Mouse (Mus musculus): Measurements from ENCODE around the gene Wdr27. TPM values are rescaled to one million over a fixed set of nuclear protein-coding genes. Genes with fewer than 3 reads are reported as not detected.

Gene Wdr27
- polyA plus RNA-seq, 1 experiment from 2014 or later, result 2.0 TPM

- Histone ChIP-seq H3K27me3 (replicated peaks; ENCODE audit: control insufficient read depth, insufficient read depth, low read length) (no peaks in the 10 kb centered on the region), H3K4me3 (ENCODE audit: low read depth, low read length) (no peak overlapping the region), H3K36me3 (ENCODE audit: control insufficient read depth, insufficient read depth, low read length) (no peaks in the 10 kb centered on the region), H3K27ac (ENCODE audit: low read depth, low read length) (no peak overlapping the region), H3K4me1 (replicated peaks; ENCODE audit: control insufficient read depth, insufficient read depth, low read length) (no peaks in the 10 kb centered on the region), H3K9ac (ENCODE audit: low read depth, low read length) (no peak overlapping the region), H3K4me2 (no peak overlapping the region), H3K9me3 (ENCODE audit: control insufficient read depth, low read length) (no peaks in the 10 kb centered on the region)
- DNase-seq (ENCODE audit: low spot score) (no peak), ATAC-seq (replicated peaks; ENCODE audit: low FRiP score) (no peak)
- 71% methylated on average over 5 of the region's 5 CpGs for WGBS
Observed at GRCm38 (mm10) chr17:14824938-14825337, 118.0 kb downstream of the Wdr27 start.

GRCm38 (mm10) chr17:14817975-14818374 is 125.0 kb downstream of the Wdr27 start:
- Histone ChIP-seq H3K4me1 (replicated peaks; ENCODE audit: control insufficient read depth, insufficient read depth, low read length) (no peaks in the 10 kb centered on the region), H3K9ac (ENCODE audit: low read depth, low read length) (no peak overlapping the region), H3K4me2 (no peak overlapping the region), H3K9me3 (ENCODE audit: control insufficient read depth, low read length) (no peaks in the 10 kb centered on the region), H3K36me3 (ENCODE audit: control insufficient read depth, insufficient read depth, low read length) (no peaks in the 10 kb centered on the region), H3K27me3 (replicated peaks; ENCODE audit: control insufficient read depth, insufficient read depth, low read length) (no peaks in the 10 kb centered on the region), H3K4me3 (ENCODE audit: low read depth, low read length) (no peak overlapping the region), H3K27ac (ENCODE audit: low read depth, low read length) (no peak overlapping the region)
- DNase-seq (ENCODE audit: low spot score) (no peak), ATAC-seq (replicated peaks; ENCODE audit: low FRiP score) (no peak)
- 63% methylated on average over 2 of the region's 2 CpGs for WGBS

GRCm38 (mm10) chr17:14816107-14816506 is 126.9 kb downstream of the Wdr27 start:
- ATAC-seq (replicated peaks; ENCODE audit: low FRiP score), result no peak
- WGBS, result 72% methylated on average over 3 of the region's 3 CpGs
- no peak overlapping the region for H3K9ac ChIP-seq (ENCODE audit: low read depth, low read length)

GRCm38 (mm10) chr17:14815304-14815703 is 127.7 kb downstream of the Wdr27 start:
- H3K36me3 ChIP-seq (ENCODE audit: control insufficient read depth, insufficient read depth, low read length), result no peaks in the 10 kb centered on the region
- no peak overlapping the region for H3K27ac ChIP-seq (ENCODE audit: low read depth, low read length)
- DNase-seq (ENCODE audit: low spot score) (no peak), ATAC-seq (replicated peaks; ENCODE audit: low FRiP score) (no peak)
- WGBS, result 64% methylated on average over 5 of the region's 5 CpGs
- H3K4me3 ChIP-seq (ENCODE audit: low read depth, low read length), result no peak overlapping the region
- no peaks in the 10 kb centered on the region for H3K9me3 ChIP-seq (ENCODE audit: control insufficient read depth, low read length)
- H3K27me3 ChIP-seq (replicated peaks; ENCODE audit: control insufficient read depth, insufficient read depth, low read length), result no peaks in the 10 kb centered on the region
- H3K4me2 ChIP-seq, result no peak overlapping the region
- H3K9ac ChIP-seq (ENCODE audit: low read depth, low read length), result no peak overlapping the region
- no peaks in the 10 kb centered on the region for H3K4me1 ChIP-seq (replicated peaks; ENCODE audit: control insufficient read depth, insufficient read depth, low read length)

More at GRCm38 (mm10) chr17:14816107-14816506, 126.9 kb downstream of the Wdr27 start:
- H3K4me1 ChIP-seq (replicated peaks; ENCODE audit: control insufficient read depth, insufficient read depth, low read length), result no peaks in the 10 kb centered on the region
- no peaks in the 10 kb centered on the region for H3K36me3 ChIP-seq (ENCODE audit: control insufficient read depth, insufficient read depth, low read length)
- no peak overlapping the region for H3K27ac ChIP-seq (ENCODE audit: low read depth, low read length)
- H3K4me3 ChIP-seq (ENCODE audit: low read depth, low read length), result no peak overlapping the region
- no peaks in the 10 kb centered on the region for H3K27me3 ChIP-seq (replicated peaks; ENCODE audit: control insufficient read depth, insufficient read depth, low read length)
- H3K9me3 ChIP-seq (ENCODE audit: control insufficient read depth, low read length), result no peaks in the 10 kb centered on the region
- H3K4me2 ChIP-seq, result no peak overlapping the region
- no peak for DNase-seq (ENCODE audit: low spot score)

GRCm38 (mm10) chr17:14812631-14813030 is 130.3 kb downstream of the Wdr27 start:
- ATAC-seq (replicated peaks; ENCODE audit: low FRiP score) (no peak), DNase-seq (ENCODE audit: low spot score) (no peak)
- Histone ChIP-seq H3K9ac (ENCODE audit: low read depth, low read length) (no peak overlapping the region), H3K4me3 (ENCODE audit: low read depth, low read length) (no peak overlapping the region), H3K9me3 (ENCODE audit: control insufficient read depth, low read length) (no peaks in the 10 kb centered on the region), H3K36me3 (ENCODE audit: control insufficient read depth, insufficient read depth, low read length) (no peaks in the 10 kb centered on the region), H3K27me3 (replicated peaks; ENCODE audit: control insufficient read depth, insufficient read depth, low read length) (no peaks in the 10 kb centered on the region), H3K27ac (ENCODE audit: low read depth, low read length) (no peak overlapping the region), H3K4me1 (replicated peaks; ENCODE audit: control insufficient read depth, insufficient read depth, low read length) (no peaks in the 10 kb centered on the region), H3K4me2 (no peak overlapping the region)
- 77% methylated on average over 6 of the region's 6 CpGs for WGBS

- Histone ChIP-seq H3K4me1 (replicated peaks; ENCODE audit: control insufficient read depth, insufficient read depth, low read length) (no peaks in the 10 kb centered on the region), H3K27ac (ENCODE audit: low read depth, low read length) (no peak overlapping the region), H3K9ac (ENCODE audit: low read depth, low read length) (no peak overlapping the region), H3K9me3 (ENCODE audit: control insufficient read depth, low read length) (no peaks in the 10 kb centered on the region), H3K4me3 (ENCODE audit: low read depth, low read length) (no peak overlapping the region), H3K27me3 (replicated peaks; ENCODE audit: control insufficient read depth, insufficient read depth, low read length) (no peaks in the 10 kb centered on the region), H3K4me2 (no peak overlapping the region), H3K36me3 (ENCODE audit: control insufficient read depth, insufficient read depth, low read length) (no peaks in the 10 kb centered on the region)
- 86% methylated on average over 8 of the region's 8 CpGs for WGBS
- ATAC-seq (replicated peaks; ENCODE audit: low FRiP score), result no peak
- no peak for DNase-seq (ENCODE audit: low spot score)
Observed at GRCm38 (mm10) chr17:14812033-14812432, 130.9 kb downstream of the Wdr27 start.

GRCm38 (mm10) chr17:14806808-14807207 is 136.2 kb downstream of the Wdr27 start:
- no peaks in the 10 kb centered on the region for H3K27me3 ChIP-seq (replicated peaks; ENCODE audit: control insufficient read depth, insufficient read depth, low read length)

GRCm38 (mm10) chr17:14799243-14799642 is 143.7 kb downstream of the Wdr27 start:
- 75% methylated on average over 4 of the region's 4 CpGs for WGBS
- H3K27me3 ChIP-seq (replicated peaks; ENCODE audit: control insufficient read depth, insufficient read depth, low read length), result no peaks in the 10 kb centered on the region
- ATAC-seq (replicated peaks; ENCODE audit: low FRiP score), result no peak
- no peak for DNase-seq (ENCODE audit: low spot score)
- no peak overlapping the region for H3K9ac ChIP-seq (ENCODE audit: low read depth, low read length)
- no peaks in the 10 kb centered on the region for H3K4me1 ChIP-seq (replicated peaks; ENCODE audit: control insufficient read depth, insufficient read depth, low read length)
- H3K4me3 ChIP-seq (ENCODE audit: low read depth, low read length), result no peak overlapping the region
- no peak overlapping the region for H3K4me2 ChIP-seq
- H3K27ac ChIP-seq (ENCODE audit: low read depth, low read length), result no peak overlapping the region
- no peaks in the 10 kb centered on the region for H3K9me3 ChIP-seq (ENCODE audit: control insufficient read depth, low read length)
- no peaks in the 10 kb centered on the region for H3K36me3 ChIP-seq (ENCODE audit: control insufficient read depth, insufficient read depth, low read length)

More at GRCm38 (mm10) chr17:14806808-14807207, 136.2 kb downstream of the Wdr27 start:
- Histone ChIP-seq H3K9ac (ENCODE audit: low read depth, low read length) (no peak overlapping the region), H3K4me3 (ENCODE audit: low read depth, low read length) (no peak overlapping the region), H3K36me3 (ENCODE audit: control insufficient read depth, insufficient read depth, low read length) (no peaks in the 10 kb centered on the region), H3K9me3 (ENCODE audit: control insufficient read depth, low read length) (no peaks in the 10 kb centered on the region), H3K4me1 (replicated peaks; ENCODE audit: control insufficient read depth, insufficient read depth, low read length) (no peaks in the 10 kb centered on the region), H3K27ac (ENCODE audit: low read depth, low read length) (no peak overlapping the region), H3K4me2 (no peak overlapping the region)
- no peak for ATAC-seq (replicated peaks; ENCODE audit: low FRiP score)
- DNase-seq (ENCODE audit: low spot score), result no peak
- 81% methylated on average over 7 of the region's 7 CpGs for WGBS

GRCm38 (mm10) chr17:14795074-14795473 is 147.9 kb downstream of the Wdr27 start:
- Histone ChIP-seq H3K36me3 (ENCODE audit: control insufficient read depth, insufficient read depth, low read length) (no peaks in the 10 kb centered on the region), H3K4me2 (no peak overlapping the region), H3K27ac (ENCODE audit: low read depth, low read length) (no peak overlapping the region), H3K9ac (ENCODE audit: low read depth, low read length) (no peak overlapping the region), H3K9me3 (ENCODE audit: control insufficient read depth, low read length) (no peaks in the 10 kb centered on the region), H3K4me1 (replicated peaks; ENCODE audit: control insufficient read depth, insufficient read depth, low read length) (no peaks in the 10 kb centered on the region), H3K4me3 (ENCODE audit: low read depth, low read length) (no peak overlapping the region), H3K27me3 (replicated peaks; ENCODE audit: control insufficient read depth, insufficient read depth, low read length) (no peaks in the 10 kb centered on the region)
- ATAC-seq (replicated peaks; ENCODE audit: low FRiP score), result no peak
- WGBS, result 88% methylated on average over 4 of the region's 4 CpGs
- no peak for DNase-seq (ENCODE audit: low spot score)
